Mouse (Mus musculus) kidney, postnatal 36 days (tissue): ENCODE measurements around the gene Gpr62.

Source experiments
- DNase-seq, 2 experiments: peaks; one replicate each; pipeline ENCODE4 v3.0.0; 2021 to 2022; ENCODE audit warnings: mixed read lengths in 2 of 2

Gene Gpr62

DNA sequence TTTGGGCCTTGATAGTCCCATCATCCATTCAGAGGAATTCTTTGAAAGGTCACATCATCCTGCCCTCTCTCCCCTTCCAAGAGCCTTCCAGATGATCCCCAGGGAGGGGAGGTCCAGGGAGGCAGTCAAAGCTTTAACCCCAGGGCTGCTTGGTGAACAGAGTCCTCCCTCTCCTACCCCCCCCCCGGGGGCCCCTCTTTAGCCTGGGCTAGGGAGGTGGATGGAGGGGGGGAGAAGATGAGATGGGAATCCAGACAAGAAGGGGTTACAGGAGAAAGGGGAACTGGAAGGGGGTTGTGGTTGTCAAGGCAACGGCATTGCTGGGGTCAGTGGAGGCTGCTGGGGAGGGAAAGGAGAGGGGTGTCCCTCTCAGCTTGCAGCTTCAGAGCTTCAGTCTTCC, 45.1 kb downstream of the Gpr62 start:
- DNase-seq = no peak

DNA sequence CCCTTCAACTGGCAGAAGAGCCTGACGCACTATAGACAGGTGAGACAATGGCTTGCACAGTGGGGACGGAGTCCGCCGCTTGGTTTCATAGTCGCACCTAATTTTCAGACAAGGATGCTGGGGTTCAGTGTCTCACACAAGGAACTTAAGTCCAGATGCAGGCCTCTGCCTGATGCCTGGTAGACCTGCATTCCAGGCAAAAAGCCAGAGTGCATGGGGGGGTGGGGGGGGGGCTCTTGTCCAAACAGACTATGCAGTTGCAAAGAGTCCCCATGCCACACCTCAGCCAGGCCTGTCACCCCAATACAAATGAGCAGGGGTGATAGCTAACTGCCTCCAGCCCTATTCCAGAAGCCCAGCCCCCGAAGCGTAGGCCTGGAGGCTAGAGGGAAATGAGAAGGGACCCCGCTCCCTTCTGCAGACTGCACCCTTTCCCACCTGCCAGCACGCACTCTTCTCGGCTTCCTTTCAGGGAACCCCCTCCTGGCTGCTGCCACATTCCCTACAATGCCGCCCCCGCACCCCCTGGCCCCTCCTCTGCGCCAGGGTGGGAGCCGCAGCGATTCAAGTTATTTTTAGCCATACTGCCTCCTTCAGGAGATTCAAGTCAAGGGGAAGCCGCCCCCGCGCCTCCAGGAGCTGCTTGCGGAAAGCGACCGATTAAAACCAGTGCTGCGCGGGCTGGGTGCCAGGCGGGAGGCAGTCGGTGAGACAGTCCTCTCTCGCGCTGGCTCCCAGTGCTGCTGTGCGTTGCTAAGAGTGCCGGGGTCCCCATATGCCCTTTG, 47.7 kb downstream of the Gpr62 start:
- DNase-seq = peak; percentile 87 to 93

- no peak for DNase-seq
These were observed 48.9 kb downstream of the Gpr62 start for GRCm38 (mm10) chr9:106416826-106417225.
